Mouse (Mus musculus): ENCODE data around the gene Upk3a.

- TF ChIP-seq CTCF (IDR thresholded peaks at IDR 0.05; ENCODE audit: low read depth) (no peak), EP300 (IDR thresholded peaks at IDR 0.05; ENCODE audit: low read depth) (no peak)
Measured at GRCm38 (mm10) chr15:84973544-84973871, 43.4 kb upstream of the Upk3a start.

Measured in liver, embryonic 14.5 days (tissue).